Mouse (Mus musculus) brain, embryonic 14.5 days (tissue): ENCODE measurements around the gene Gm12166. TPM values are rescaled to one million over a fixed set of nuclear protein-coding genes. Genes with fewer than 3 reads are reported as not detected.
A peak's percentile ranks its signal among the peaks of the same experiment; 100 is the strongest.

Source experiments
- DNase-seq: peaks from one replicate; pipeline ENCODE4 v3.0.0-alpha.2; 2011; ENCODE audit warnings: low read depth
- CTCF ChIP-seq: fragments of 200-500 bp; IDR thresholded peaks from 2 replicates; pipeline ENCODE4 v1.5.1; 2012; ENCODE audit warnings: inconsistent platforms, mild to moderate bottlenecking, moderate library complexity, borderline replicate concordance; ENCODE audit not compliant: insufficient read depth, insufficient read length; ENCODE audit errors: extremely low read depth
- POLR2A ChIP-seq: fragments of 200-500 bp; IDR thresholded peaks from 2 replicates; pipeline ENCODE4 v1.6.1; 2012; ENCODE audit warnings: mild to moderate bottlenecking, inconsistent platforms, borderline replicate concordance; ENCODE audit not compliant: poor library complexity, insufficient read depth, insufficient read length, severe bottlenecking; ENCODE audit errors: extremely low read depth
- polyA plus RNA-seq: library from polyadenylated mRNA; depleted of rRNA; stranded (reverse); fragments of >200 nt; gene quantifications from 2 replicates; pipeline ENCODE4 v1.2.3, GENCODE M21; 2012; rRNA removed

Gm12166 gene
- polyA plus RNA-seq, 1 experiment = 4.6 TPM

DNA sequence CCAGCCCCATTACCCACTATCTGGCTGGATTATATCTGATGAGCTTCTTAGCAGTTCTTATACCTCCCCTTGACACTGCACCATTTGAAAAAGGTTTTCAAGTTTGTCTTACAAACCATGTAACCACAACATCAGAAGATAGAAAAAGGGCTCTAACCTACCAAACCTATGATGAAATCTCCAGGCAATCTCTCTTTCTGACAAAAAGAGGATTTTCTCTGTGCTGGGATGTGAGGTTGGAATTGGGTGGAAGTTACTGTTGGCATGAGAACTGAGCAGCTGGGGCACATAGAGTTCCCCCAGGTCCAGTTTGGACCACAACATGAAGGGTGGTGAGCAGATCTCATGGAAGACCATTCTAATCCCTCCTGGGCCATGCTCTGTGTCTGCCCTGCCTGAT lies 30.3 kb downstream of the Gm12166 start:
- no peak for DNase-seq
- TF ChIP-seq POLR2A = no peak
- no peak for TF ChIP-seq CTCF

DNA sequence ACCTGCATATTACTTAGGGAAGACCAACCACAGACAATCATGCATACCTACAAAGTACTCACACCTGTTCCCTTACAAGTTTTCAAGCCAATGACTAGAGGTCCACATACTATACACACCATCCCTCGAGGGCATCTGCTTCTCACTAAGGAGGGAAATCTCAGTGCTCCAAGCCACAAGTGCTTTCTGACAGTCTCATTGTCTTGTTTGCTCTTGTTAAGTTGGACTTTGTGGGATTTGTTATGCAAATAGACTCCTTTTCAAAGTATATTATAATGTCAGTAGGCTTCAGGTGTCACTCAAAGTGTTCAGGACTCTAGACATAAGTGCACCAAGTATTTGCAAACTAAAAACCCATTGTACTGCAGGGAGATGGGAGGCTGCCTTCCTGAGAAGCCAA lies 31.9 kb downstream of the Gm12166 start:
- TF ChIP-seq CTCF = no peak
- no peak for TF ChIP-seq POLR2A
- DNase-seq = no peak

GRCm38 (mm10) chr11:46016061-46016460 lies 36.1 kb downstream of the Gm12166 start:
- DNase-seq = peak; percentile 90
- TF ChIP-seq CTCF (peak; percentile 83; the same call in 1 of the 2 replicates), POLR2A (no peak)

Other genes with a start within 250 kb of the Gm12166 start
- 53.5 and 59.4 TPM in 2 replicates for gene Clint1, start 200.3 kb downstream of the Gm12166 start, polyA plus RNA-seq
- gene Lsm11, start 107.4 kb downstream of the Gm12166 start, polyA plus RNA-seq = 19.1 and 29.7 TPM in 2 replicates
- 12.0 and 12.2 TPM in 2 replicates for gene Thg1l, start 96.8 kb downstream of the Gm12166 start, polyA plus RNA-seq
- 0.29 and 0.30 TPM in 2 replicates for gene Sox30, start 72.0 kb downstream of the Gm12166 start, polyA plus RNA-seq
- gene Adam19, start 3.7 kb upstream of the Gm12166 start, polyA plus RNA-seq = 15.5 and 22.8 TPM in 2 replicates
- gene Nipal4, start 114.2 kb upstream of the Gm12166 start, polyA plus RNA-seq = 0.59 and 0.83 TPM in 2 replicates
- gene Fndc9, start 183.2 kb upstream of the Gm12166 start, polyA plus RNA-seq = 1.3 and 2.6 TPM in 2 replicates